Mouse (Mus musculus) embryonic fibroblast, embryonic 13.5 days (primary cell): ENCODE results near the gene Mrpl39. TPM values are rescaled to one million over a fixed set of nuclear protein-coding genes. Genes with fewer than 3 reads are reported as not detected.

Experiments used
- H3K27ac ChIP-seq: 2 replicates; pipeline ENCODE4 v1.5.1; 2012; ENCODE audit warnings: low read length, control low read depth, inconsistent platforms; ENCODE audit not compliant: insufficient read depth
- H3K4me1 ChIP-seq: 2 replicates; pipeline ENCODE4 v1.6.1; 2011; ENCODE audit warnings: low read length; ENCODE audit not compliant: control insufficient read depth, insufficient read depth
- H3K4me3 ChIP-seq: 2 replicates; pipeline ENCODE4 v1.5.1; 2011; ENCODE audit warnings: mild to moderate bottlenecking, control low read depth, low read length; ENCODE audit not compliant: insufficient read depth
- CTCF ChIP-seq: IDR thresholded peaks from 2 replicates; pipeline ENCODE4 v1.5.1; 2011; ENCODE audit warnings: mild to moderate bottlenecking, control low read depth, low read length, moderate library complexity, borderline replicate concordance; ENCODE audit not compliant: insufficient read depth
- POLR2A ChIP-seq: IDR thresholded peaks from 2 replicates; pipeline ENCODE4 v1.6.1; 2011; ENCODE audit warnings: low read depth, mild to moderate bottlenecking, control low read depth, low read length, moderate library complexity
- polyA plus RNA-seq: library from polyadenylated mRNA; stranded (reverse); fragments of >200 nt; gene quantifications from 2 replicates; pipeline ENCODE4 v1.2.4, GENCODE M21; 2011; ENCODE audit warnings: low read depth; ENCODE audit not compliant: missing spikeins, insufficient read length

Gene Mrpl39
- polyA plus RNA-seq, 1 experiment = 26.8 TPM

GRCm38 (mm10) chr16:84774003-84774703, 38.6 kb upstream of the Mrpl39 start, which contains the start of gene Jam2:
TSS of gene Jam2 (plus strand) at chr16:84774123.
- Histone ChIP-seq H3K4me3 (peak within 1 kb of the TSS; percentile 58), H3K27ac (no peak within 1 kb of the TSS)
- no peak for TF ChIP-seq POLR2A
- no peak for TF ChIP-seq CTCF

GRCm38 (mm10) chr16:84773268-84773861, 37.8 kb upstream of the Mrpl39 start:
- Histone ChIP-seq H3K4me1 (peaks cover 2% of the 10 kb centered on the region; the same call in 1 of the 2 replicates), H3K27ac (no peak overlapping the region), H3K4me3 (peak overlapping the region; percentile 58)
- TF ChIP-seq CTCF = no peak
- no peak for TF ChIP-seq POLR2A

More at GRCm38 (mm10) chr16:84774003-84774703, 38.6 kb upstream of the Mrpl39 start, which contains the start of gene Jam2:
- peaks cover 2% of the 10 kb centered on the region; the same call in 1 of the 2 replicates for H3K4me1 ChIP-seq

- peaks cover 2% of the 10 kb centered on the region; the same call in 1 of the 2 replicates for H3K4me1 ChIP-seq
- no peak overlapping the region for H3K4me3 ChIP-seq
- TF ChIP-seq CTCF (no peak), POLR2A (no peak)
- no peak overlapping the region for H3K27ac ChIP-seq
Observed at GRCm38 (mm10) chr16:84772496-84773267, 37.1 kb upstream of the Mrpl39 start.

GRCm38 (mm10) chr16:84771461-84771860, 35.9 kb upstream of the Mrpl39 start:
- TF ChIP-seq CTCF = no peak
- TF ChIP-seq POLR2A = no peak
- Histone ChIP-seq H3K27ac (no peak overlapping the region), H3K4me3 (no peak overlapping the region), H3K4me1 (peaks cover 2% of the 10 kb centered on the region; the same call in 1 of the 2 replicates)

DNA sequence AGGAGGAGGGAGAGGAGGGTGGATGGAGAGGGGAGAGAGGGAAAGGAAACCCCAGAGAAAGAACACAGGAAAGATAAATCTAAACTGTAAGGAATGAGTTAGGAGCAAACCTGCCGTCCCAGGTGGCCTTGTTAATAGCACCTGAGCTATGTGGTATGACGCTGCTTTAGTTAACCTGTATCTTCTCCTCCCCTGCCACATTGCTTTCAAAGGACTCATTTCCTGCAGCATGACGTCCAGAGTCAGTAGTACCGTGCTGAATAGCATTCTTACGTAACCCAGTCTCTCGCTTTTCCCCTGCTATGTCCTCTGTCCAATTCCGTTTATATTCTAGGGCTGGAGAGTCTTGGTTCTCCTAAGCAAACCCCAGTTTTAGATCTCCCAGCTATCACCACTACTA, 35.3 kb upstream of the Mrpl39 start:
- TF ChIP-seq CTCF (no peak), POLR2A (no peak)

GRCm38 (mm10) chr16:84769619-84770464, 34.3 kb upstream of the Mrpl39 start:
- no peak overlapping the region for H3K27ac ChIP-seq
- TF ChIP-seq CTCF (no peak), POLR2A (no peak)
- H3K4me3 ChIP-seq = no peak overlapping the region
- H3K4me1 ChIP-seq = peaks cover 2% of the 10 kb centered on the region; the same call in 1 of the 2 replicates

More for the DNA sequence above, 35.3 kb upstream of the Mrpl39 start:
- Histone ChIP-seq H3K27ac (no peak overlapping the region), H3K4me3 (no peak overlapping the region), H3K4me1 (peaks cover 2% of the 10 kb centered on the region; the same call in 1 of the 2 replicates)

DNA sequence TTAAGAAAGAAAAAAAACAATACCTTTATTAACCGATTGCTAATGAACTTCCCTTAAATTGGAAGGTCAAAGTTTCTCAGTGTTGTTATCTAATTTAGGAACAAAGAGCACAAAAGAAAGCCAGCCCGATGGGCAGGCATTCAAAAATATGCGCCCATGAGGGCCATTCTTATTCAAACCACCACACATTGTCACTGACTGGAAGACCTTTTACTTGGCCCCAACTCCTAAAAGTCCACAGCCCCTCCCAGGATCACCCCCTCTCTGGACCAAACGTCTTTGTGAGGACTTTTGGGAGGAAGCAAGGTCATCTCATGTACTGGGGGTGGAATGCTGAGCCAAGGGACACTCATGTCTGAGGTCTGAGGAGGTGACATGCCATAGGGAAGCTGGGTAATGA, 33.6 kb upstream of the Mrpl39 start:
- Histone ChIP-seq H3K27ac (no peak overlapping the region), H3K4me1 (peaks cover 2% of the 10 kb centered on the region; the same call in 1 of the 2 replicates), H3K4me3 (no peak overlapping the region)
- no peak for TF ChIP-seq POLR2A
- no peak for TF ChIP-seq CTCF

GRCm38 (mm10) chr16:84767956-84768355, 32.4 kb upstream of the Mrpl39 start:
- H3K4me1 ChIP-seq = peaks cover 2% of the 10 kb centered on the region; the same call in 1 of the 2 replicates
- TF ChIP-seq CTCF (no peak), POLR2A (no peak)
- no peak overlapping the region for H3K27ac ChIP-seq
- no peak overlapping the region for H3K4me3 ChIP-seq

- no peaks in the 10 kb centered on the region for H3K4me1 ChIP-seq
- H3K27ac ChIP-seq = no peak overlapping the region
- H3K4me3 ChIP-seq = no peak overlapping the region
- TF ChIP-seq CTCF (no peak), POLR2A (no peak)
Observed at GRCm38 (mm10) chr16:84745721-84746306, 10.3 kb upstream of the Mrpl39 start.
